Mouse (Mus musculus): ENCODE data around the gene L3mbtl3. TPM values are rescaled to one million over a fixed set of nuclear protein-coding genes. Genes with fewer than 3 reads are reported as not detected.

Gene L3mbtl3
- polyA plus RNA-seq, 1 experiment from 2014 or later = 11.4 TPM

GRCm38 (mm10) chr10:26328843-26329242, 46.9 kb downstream of the L3mbtl3 start:
- Histone ChIP-seq H3K4me2 (replicated peaks; ENCODE audit: low read depth, low read length) (no peak overlapping the region), H3K4me3 (ENCODE audit: low read depth, low read length) (no peak overlapping the region), H3K27me3 (replicated peaks; ENCODE audit: insufficient read depth, low read length) (no peaks in the 10 kb centered on the region), H3K9ac (replicated peaks; ENCODE audit: low read depth) (no peak overlapping the region), H3K4me1 (ENCODE audit: insufficient read depth, low read depth, low read length) (no peaks in the 10 kb centered on the region), H3K27ac (ENCODE audit: low read length) (no peak overlapping the region), H3K36me3 (ENCODE audit: insufficient read depth, low read length) (peaks cover 21% of the 10 kb centered on the region; the same call in 1 of the 2 replicates), H3K9me3 (ENCODE audit: low read length) (no peaks in the 10 kb centered on the region)
- no peak for TF ChIP-seq EP300 (IDR thresholded peaks at IDR 0.05)
- TF ChIP-seq CTCF (IDR thresholded peaks at IDR 0.05) = no peak
- 80% methylated on average over 3 of the region's 3 CpGs for WGBS
- DNase-seq (ENCODE audit: low spot score) (no peak), ATAC-seq (no peak)

- WGBS = 83% methylated on average over 17 of the region's 17 CpGs
- Histone ChIP-seq H3K9ac (replicated peaks; ENCODE audit: low read depth) (no peak overlapping the region), H3K27ac (ENCODE audit: low read length) (no peak overlapping the region), H3K4me3 (ENCODE audit: low read depth, low read length) (no peak overlapping the region), H3K36me3 (ENCODE audit: insufficient read depth, low read length) (peaks cover 21% of the 10 kb centered on the region; the same call in 1 of the 2 replicates), H3K9me3 (ENCODE audit: low read length) (no peaks in the 10 kb centered on the region), H3K4me2 (replicated peaks; ENCODE audit: low read depth, low read length) (no peak overlapping the region), H3K4me1 (ENCODE audit: insufficient read depth, low read depth, low read length) (no peaks in the 10 kb centered on the region), H3K27me3 (replicated peaks; ENCODE audit: insufficient read depth, low read length) (no peaks in the 10 kb centered on the region)
- TF ChIP-seq EP300 (IDR thresholded peaks at IDR 0.05) (no peak), CTCF (IDR thresholded peaks at IDR 0.05) (no peak)
- DNase-seq (ENCODE audit: low spot score) = no peak
- no peak for ATAC-seq
Observed at GRCm38 (mm10) chr10:26327691-26328542, 47.9 kb downstream of the L3mbtl3 start.

- 97% methylated on average over 5 of the region's 5 CpGs for WGBS
- H3K9ac ChIP-seq (replicated peaks; ENCODE audit: low read depth) = no peak overlapping the region
- ATAC-seq (no peak), DNase-seq (ENCODE audit: low spot score) (no peak)
- no peak overlapping the region for H3K27ac ChIP-seq (ENCODE audit: low read length)
- H3K9me3 ChIP-seq (ENCODE audit: low read length) = no peaks in the 10 kb centered on the region
- TF ChIP-seq CTCF (IDR thresholded peaks at IDR 0.05) (no peak), EP300 (IDR thresholded peaks at IDR 0.05) (no peak)
- H3K4me3 ChIP-seq (ENCODE audit: low read depth, low read length) = no peak overlapping the region
- no peak overlapping the region for H3K4me2 ChIP-seq (replicated peaks; ENCODE audit: low read depth, low read length)
- no peaks in the 10 kb centered on the region for H3K27me3 ChIP-seq (replicated peaks; ENCODE audit: insufficient read depth, low read length)
- peaks cover 21% of the 10 kb centered on the region; the same call in 1 of the 2 replicates for H3K36me3 ChIP-seq (ENCODE audit: insufficient read depth, low read length)
- no peaks in the 10 kb centered on the region for H3K4me1 ChIP-seq (ENCODE audit: insufficient read depth, low read depth, low read length)
Observed at GRCm38 (mm10) chr10:26327291-26327690, 48.5 kb downstream of the L3mbtl3 start.

- Histone ChIP-seq H3K4me1 (ENCODE audit: insufficient read depth, low read depth, low read length) (no peaks in the 10 kb centered on the region), H3K4me3 (ENCODE audit: low read depth, low read length) (no peak overlapping the region), H3K27ac (ENCODE audit: low read length) (no peak overlapping the region), H3K36me3 (ENCODE audit: insufficient read depth, low read length) (peaks cover 21% of the 10 kb centered on the region; the same call in 1 of the 2 replicates), H3K4me2 (replicated peaks; ENCODE audit: low read depth, low read length) (no peak overlapping the region), H3K9ac (replicated peaks; ENCODE audit: low read depth) (no peak overlapping the region), H3K27me3 (replicated peaks; ENCODE audit: insufficient read depth, low read length) (no peaks in the 10 kb centered on the region), H3K9me3 (ENCODE audit: low read length) (no peaks in the 10 kb centered on the region)
- no peak for DNase-seq (ENCODE audit: low spot score)
- ATAC-seq = no peak
- WGBS = 65% methylated on average over 2 of the region's 2 CpGs
- TF ChIP-seq EP300 (IDR thresholded peaks at IDR 0.05) (no peak), CTCF (IDR thresholded peaks at IDR 0.05) (no peak)
Observed at GRCm38 (mm10) chr10:26325320-26325719, 50.5 kb downstream of the L3mbtl3 start.

- Histone ChIP-seq H3K27me3 (replicated peaks; ENCODE audit: insufficient read depth, low read length) (no peaks in the 10 kb centered on the region), H3K4me1 (ENCODE audit: insufficient read depth, low read depth, low read length) (no peaks in the 10 kb centered on the region), H3K4me2 (replicated peaks; ENCODE audit: low read depth, low read length) (no peak overlapping the region), H3K4me3 (ENCODE audit: low read depth, low read length) (no peak overlapping the region), H3K9ac (replicated peaks; ENCODE audit: low read depth) (no peak overlapping the region), H3K27ac (ENCODE audit: low read length) (no peak overlapping the region), H3K9me3 (ENCODE audit: low read length) (no peaks in the 10 kb centered on the region), H3K36me3 (ENCODE audit: insufficient read depth, low read length) (peaks cover 18% of the 10 kb centered on the region; the same call in 1 of the 2 replicates)
- TF ChIP-seq CTCF (IDR thresholded peaks at IDR 0.05) (peak; percentile 41), EP300 (IDR thresholded peaks at IDR 0.05) (no peak)
- ATAC-seq = no peak
- DNase-seq (ENCODE audit: low spot score) = no peak
- WGBS = 79% methylated on average over 7 of the region's 7 CpGs
Observed at GRCm38 (mm10) chr10:26322344-26323051, 53.3 kb downstream of the L3mbtl3 start.

GRCm38 (mm10) chr10:26320679-26321078, 55.1 kb downstream of the L3mbtl3 start:
- Histone ChIP-seq H3K36me3 (ENCODE audit: insufficient read depth, low read length) (peaks cover 11% of the 10 kb centered on the region; the same call in 1 of the 2 replicates), H3K4me3 (ENCODE audit: low read depth, low read length) (no peak overlapping the region), H3K9me3 (ENCODE audit: low read length) (no peaks in the 10 kb centered on the region), H3K4me2 (replicated peaks; ENCODE audit: low read depth, low read length) (no peak overlapping the region), H3K27me3 (replicated peaks; ENCODE audit: insufficient read depth, low read length) (no peaks in the 10 kb centered on the region), H3K27ac (ENCODE audit: low read length) (no peak overlapping the region), H3K9ac (replicated peaks; ENCODE audit: low read depth) (no peak overlapping the region), H3K4me1 (ENCODE audit: insufficient read depth, low read depth, low read length) (no peaks in the 10 kb centered on the region)
- 67% methylated on average over 4 of the region's 4 CpGs for WGBS
- DNase-seq (ENCODE audit: low spot score) (no peak), ATAC-seq (no peak)
- TF ChIP-seq EP300 (IDR thresholded peaks at IDR 0.05) = no peak
- TF ChIP-seq CTCF (IDR thresholded peaks at IDR 0.05) = no peak
